Mouse (Mus musculus) intestine, postnatal 0 days (tissue): ENCODE results near the gene Ift22. TPM values are rescaled to one million over a fixed set of nuclear protein-coding genes. Genes with fewer than 3 reads are reported as not detected.
A peak's percentile ranks its signal among the peaks of the same experiment; 100 is the strongest.

ENCODE experiments used
- ATAC-seq: fragments of 200-750 bp; cut with Nextera tagmentation; 2 replicates; pipeline ENCODE4 v1.8.0; 2017; ENCODE audit warnings: mild to moderate bottlenecking, moderate TSS enrichment, moderate library complexity
- H3K27ac ChIP-seq: fragments of 300-500 bp; sonication (generic); 2 replicates; pipeline ENCODE4 v1.5.1; 2014; ENCODE audit warnings: mild to moderate bottlenecking, low read depth, low read length, moderate library complexity
- H3K27me3 ChIP-seq: fragments of 300-500 bp; sonication (generic); replicated peaks from 2 replicates; pipeline ENCODE4 v1.6.1; 2014; ENCODE audit warnings: low read length, mixed read lengths; ENCODE audit not compliant: control insufficient read depth, insufficient read depth
- H3K36me3 ChIP-seq: fragments of 300-500 bp; sonication (generic); 2 replicates; pipeline ENCODE4 v1.6.1; 2014; ENCODE audit warnings: mild to moderate bottlenecking, moderate library complexity; ENCODE audit not compliant: control insufficient read depth, insufficient read depth
- H3K4me1 ChIP-seq: fragments of 300-500 bp; sonication (generic); replicated peaks from 2 replicates; pipeline ENCODE4 v1.6.1; 2014; ENCODE audit warnings: antibody characterized with exemption, low read length, mixed read lengths; ENCODE audit not compliant: control insufficient read depth, insufficient read depth
- H3K4me2 ChIP-seq: fragments of 300-500 bp; sonication (generic); replicated peaks from 2 replicates; pipeline ENCODE4 v1.6.1; 2014; ENCODE audit warnings: low read depth, mild to moderate bottlenecking, moderate library complexity
- H3K4me3 ChIP-seq: fragments of 300-500 bp; sonication (generic); 2 replicates; pipeline ENCODE4 v1.5.1; 2014; ENCODE audit warnings: low read depth, low read length
- H3K9ac ChIP-seq: fragments of 300-500 bp; sonication (generic); 2 replicates; pipeline ENCODE4 v1.6.1; 2014; ENCODE audit warnings: mild to moderate bottlenecking, low read depth, low read length
- H3K9me3 ChIP-seq: fragments of 300-500 bp; sonication (generic); 2 replicates; pipeline ENCODE4 v1.6.1; 2016; ENCODE audit warnings: mixed run types; ENCODE audit not compliant: control insufficient read depth
- CTCF ChIP-seq: sonication (generic); IDR thresholded peaks from 2 replicates; pipeline ENCODE4 v1.5.1; 2016; ENCODE audit warnings: low read depth, mild to moderate bottlenecking, control low read depth, antibody characterized with exemption, moderate library complexity
- WGBS: fragments of 180-500 bp; shearing (Covaris S2); extraction: QIAGEN DNeasy Blood & Tissue Kit; methylation state at CpG from one replicate; pipeline ENCODE4 v1.1.7; 2014; 5-methylcytosine and 5-hydroxymethylcytosine counted together
- polyA plus RNA-seq: library from polyadenylated mRNA; unstranded; fragments of >200 nt; fragmentation: Nextera tagmentation; extraction: Ambion mirVana; gene quantifications from 2 replicates; pipeline ENCODE4 v1.2.1, GENCODE M21; 2015

The Ift22 gene
- polyA plus RNA-seq, 1 experiment from 2014 or later = 25.2 TPM

- no peak for TF ChIP-seq CTCF
Measured at GRCm38 (mm10) chr5:136953015-136953414, 45.1 kb downstream of the Ift22 start, which contains the start of gene Fis1. Gene Fis1, plus strand, starts transcription at chr5:136953275.

GRCm38 (mm10) chr5:136953440-136953951, 45.5 kb downstream of the Ift22 start:
- ATAC-seq = peak; percentile 15
- 0 out of 2 replicates have a peak, but pooled peaks cover 5% of the 10 kb centered on the region for H3K4me1 ChIP-seq
- peak overlapping the region; percentile 70 for H3K9ac ChIP-seq
- no peak for TF ChIP-seq CTCF
- H3K4me3 ChIP-seq = peak overlapping the region; percentile 75
- peak overlapping the region; percentile 66; the same call in 1 of the 2 replicates for H3K27ac ChIP-seq
- H3K9me3 ChIP-seq = no peaks in the 10 kb centered on the region
- H3K4me2 ChIP-seq = peak overlapping the region; percentile 68
- H3K36me3 ChIP-seq = no peaks in the 10 kb centered on the region
- under 1% methylated on average over 12 of the region's 12 CpGs for WGBS
- H3K27me3 ChIP-seq = no peaks in the 10 kb centered on the region

More at GRCm38 (mm10) chr5:136953015-136953414, 45.1 kb downstream of the Ift22 start, which contains the start of gene Fis1:
- peak within 1 kb of the TSS; percentile 68 for H3K4me2 ChIP-seq
- peak within 1 kb of the TSS; percentile 66; the same call in 1 of the 2 replicates for H3K27ac ChIP-seq
- H3K36me3 ChIP-seq = no peaks in the 10 kb centered on the region
- H3K4me1 ChIP-seq = 0 out of 2 replicates have a peak, but pooled peaks cover 5% of the 10 kb centered on the region
- peak within 1 kb of the TSS; percentile 75 for H3K4me3 ChIP-seq
- whole genome bisulfite sequencing = under 1% methylated on average over 23 of the region's 23 CpGs
- H3K9ac ChIP-seq = peak within 1 kb of the TSS; percentile 70
- peak; percentile 99 for ATAC-seq
- H3K27me3 ChIP-seq = no peaks in the 10 kb centered on the region
- no peaks in the 10 kb centered on the region for H3K9me3 ChIP-seq

GRCm38 (mm10) chr5:136955622-136956021, 47.7 kb downstream of the Ift22 start:
- no peak for TF ChIP-seq CTCF
- 0 out of 2 replicates have a peak, but pooled peaks cover 5% of the 10 kb centered on the region for H3K4me1 ChIP-seq
- H3K9me3 ChIP-seq = no peaks in the 10 kb centered on the region
- 82% methylated on average over 4 of the region's 4 CpGs for WGBS
- H3K4me2 ChIP-seq = no peak overlapping the region
- no peak overlapping the region for H3K27ac ChIP-seq
- no peak for ATAC-seq
- no peaks in the 10 kb centered on the region for H3K27me3 ChIP-seq
- no peak overlapping the region for H3K9ac ChIP-seq
- no peaks in the 10 kb centered on the region for H3K36me3 ChIP-seq
- no peak overlapping the region for H3K4me3 ChIP-seq

- H3K9me3 ChIP-seq = no peaks in the 10 kb centered on the region
- H3K27ac ChIP-seq = no peak overlapping the region
- ATAC-seq = no peak
- no peak overlapping the region for H3K4me2 ChIP-seq
- no peak overlapping the region for H3K9ac ChIP-seq
- H3K4me1 ChIP-seq = 0 out of 2 replicates have a peak, but pooled peaks cover 9% of the 10 kb centered on the region
- no peaks in the 10 kb centered on the region for H3K36me3 ChIP-seq
- WGBS = 47% methylated on average over 1 of the region's 1 CpGs
- TF ChIP-seq CTCF = no peak
- no peak overlapping the region for H3K4me3 ChIP-seq
- H3K27me3 ChIP-seq = no peaks in the 10 kb centered on the region
Measured at GRCm38 (mm10) chr5:136957250-136957649, 49.3 kb downstream of the Ift22 start.

- Histone ChIP-seq H3K9me3 (no peaks in the 10 kb centered on the region), H3K9ac (no peak overlapping the region), H3K4me2 (peak overlapping the region; percentile 41), H3K4me3 (no peak overlapping the region), H3K4me1 (0 out of 2 replicates have a peak, but pooled peaks cover 7% of the 10 kb centered on the region), H3K36me3 (peaks cover 11% of the 10 kb centered on the region), H3K27ac (peak overlapping the region; percentile 78), H3K27me3 (no peaks in the 10 kb centered on the region)
- ATAC-seq = peak; percentile 64
- TF ChIP-seq CTCF = no peak
- WGBS = 20% methylated on average over 5 of the region's 5 CpGs
Measured at GRCm38 (mm10) chr5:136958991-136959605, 51.1 kb downstream of the Ift22 start.

- no peaks in the 10 kb centered on the region for H3K27me3 ChIP-seq
- H3K9me3 ChIP-seq = no peaks in the 10 kb centered on the region
- no peak overlapping the region for H3K27ac ChIP-seq
- no peak overlapping the region for H3K4me3 ChIP-seq
- no peak for TF ChIP-seq CTCF
- H3K36me3 ChIP-seq = peaks cover 20% of the 10 kb centered on the region
- no peak overlapping the region for H3K4me2 ChIP-seq
- 83% methylated on average over 6 of the region's 6 CpGs for WGBS
- ATAC-seq = no peak
- 0 out of 2 replicates have a peak, but pooled peaks cover 10% of the 10 kb centered on the region for H3K4me1 ChIP-seq
- no peak overlapping the region for H3K9ac ChIP-seq
Measured at GRCm38 (mm10) chr5:136960053-136960452, 52.1 kb downstream of the Ift22 start.
